Mouse (Mus musculus): ENCODE data around the gene Rapgef6.
"Not testable (repeated sequence)": the region's sequence is repeated elsewhere in the genome, so short reads cannot be mapped to it uniquely, and the experiment has no call there.

Gene Rapgef6

GRCm38 (mm10) chr11:54567959-54568358, 45.3 kb downstream of the Rapgef6 start:
- no peak for DNase-seq (ENCODE audit: low read depth, low spot score)

- DNase-seq (ENCODE audit: low read depth, low spot score) = no peak
Measured at GRCm38 (mm10) chr11:54574741-54575140, 52.1 kb downstream of the Rapgef6 start.

DNA sequence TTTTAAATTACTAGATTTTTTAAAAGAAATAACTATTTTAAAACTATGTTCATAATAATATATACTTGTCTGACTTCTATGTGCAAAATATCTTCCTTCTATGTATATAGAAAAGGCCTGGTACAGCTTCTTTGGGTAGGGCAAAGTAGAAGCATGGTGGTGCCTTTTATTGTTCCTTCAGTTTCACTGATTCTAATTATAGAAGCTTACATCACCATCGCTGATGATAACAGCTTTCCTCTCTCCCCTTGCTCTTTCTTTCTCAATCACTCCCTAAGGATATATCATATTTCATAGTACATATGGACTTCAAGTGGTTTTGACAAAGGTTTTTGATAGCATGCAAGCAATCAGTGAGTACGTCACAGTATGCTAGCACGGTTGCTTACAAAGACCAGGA, 69.9 kb downstream of the Rapgef6 start:
- no peak for DNase-seq (ENCODE audit: low read depth, low spot score)

DNA sequence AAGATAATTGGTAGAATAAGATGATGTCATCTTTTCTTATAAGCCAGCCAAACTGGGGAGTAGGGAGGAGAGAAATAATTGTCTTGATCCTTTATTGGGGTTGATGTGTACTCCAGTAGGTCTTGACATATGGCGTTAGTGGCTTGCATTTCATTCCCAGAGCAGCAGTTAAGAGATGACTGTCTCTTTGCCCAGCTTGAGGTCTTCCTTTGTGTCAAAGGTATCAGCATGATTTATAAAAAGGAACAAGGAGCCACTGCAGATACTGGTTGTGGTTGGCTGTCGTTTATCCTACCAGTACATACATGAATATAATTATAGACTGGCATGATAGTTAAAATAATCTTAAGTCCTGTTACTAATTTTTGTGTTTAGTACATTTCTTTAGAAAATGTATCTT, 71.4 kb downstream of the Rapgef6 start:
- no peak for DNase-seq (ENCODE audit: low read depth, low spot score)

GRCm38 (mm10) chr11:54595053-54595452, 72.4 kb downstream of the Rapgef6 start:
- no peak for DNase-seq (ENCODE audit: low read depth, low spot score)

DNA sequence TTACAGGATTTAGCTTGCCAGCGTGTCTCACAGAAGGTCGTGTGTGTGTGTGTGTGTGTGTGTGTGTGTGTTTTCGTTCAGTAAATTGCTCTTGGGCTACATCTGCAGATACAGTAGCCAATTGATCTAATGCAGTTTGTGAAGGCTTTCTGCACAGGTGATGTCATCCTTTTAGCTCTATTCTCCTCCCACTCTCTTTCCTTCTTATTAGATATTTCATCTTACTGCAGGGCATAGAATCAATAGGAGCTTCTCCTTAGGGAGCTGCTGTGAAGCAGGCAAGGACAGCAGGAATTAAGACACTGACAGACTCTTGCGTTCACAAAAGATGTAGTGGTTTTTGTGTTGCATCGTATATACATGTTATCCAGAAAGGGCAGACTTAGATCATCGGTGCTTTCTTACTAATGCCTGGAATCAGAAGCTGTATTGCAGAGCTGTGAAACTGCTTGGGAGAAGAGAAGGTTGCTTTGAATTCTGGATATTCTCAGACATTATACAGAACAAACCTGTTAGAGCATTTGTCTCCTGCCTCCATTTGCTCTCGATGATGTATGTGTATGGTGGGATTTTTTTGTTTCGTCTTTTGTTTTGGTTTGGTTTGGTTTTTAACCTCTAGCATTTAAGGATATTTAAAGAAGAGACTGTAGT, 73.4 kb downstream of the Rapgef6 start:
- DNase-seq (ENCODE audit: low read depth, low spot score) = no peak

DNA sequence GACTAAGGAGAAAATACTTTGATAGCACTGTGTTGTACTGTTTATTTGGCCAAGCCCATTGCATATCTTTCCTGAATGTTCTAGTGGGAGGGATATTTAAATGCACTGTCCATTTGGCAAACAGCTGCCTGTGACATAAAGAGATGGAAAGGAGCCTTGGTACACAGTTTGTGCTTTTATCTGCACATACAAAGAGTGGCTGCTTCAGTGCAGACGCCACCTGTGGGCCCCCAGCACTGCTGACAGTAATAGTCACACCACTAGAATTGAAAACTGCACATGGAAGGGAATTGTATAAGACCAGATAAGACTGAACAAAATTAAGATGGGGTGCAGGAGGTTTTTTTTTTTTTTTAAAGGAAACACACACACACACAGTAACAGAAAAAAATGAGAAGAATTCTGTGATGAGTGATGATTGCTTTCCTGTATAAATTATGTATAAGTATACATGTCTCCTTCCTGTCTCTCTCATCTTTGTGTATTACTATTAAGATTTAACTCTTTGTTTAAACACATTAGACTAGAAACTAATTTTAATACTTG, 75.3 kb downstream of the Rapgef6 start:
- no peak for DNase-seq (ENCODE audit: low read depth, low spot score)

DNA sequence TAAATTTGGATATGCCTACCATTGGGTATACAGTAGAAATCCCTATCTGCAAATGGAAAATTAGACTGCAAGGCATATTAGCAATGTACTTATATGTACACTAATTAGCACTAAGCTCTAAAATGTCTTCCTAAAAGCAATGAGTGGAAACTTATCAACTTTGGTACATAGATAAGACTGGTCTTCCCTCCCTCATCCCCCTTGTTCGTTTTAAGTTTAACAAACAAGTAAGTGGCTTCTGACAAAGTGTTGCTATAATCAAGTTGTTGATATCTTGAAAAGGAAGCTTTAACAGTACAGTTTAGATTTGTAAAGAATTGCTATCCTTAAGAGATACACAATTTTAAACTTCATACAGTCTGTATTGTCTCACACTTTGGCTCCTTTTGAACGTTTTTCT, 78.5 kb downstream of the Rapgef6 start:
- DNase-seq (ENCODE audit: low read depth, low spot score) = no peak

GRCm38 (mm10) chr11:54602764-54603163, 80.1 kb downstream of the Rapgef6 start:
- not testable (repeated sequence) for DNase-seq (ENCODE audit: low read depth, low spot score)

DNA sequence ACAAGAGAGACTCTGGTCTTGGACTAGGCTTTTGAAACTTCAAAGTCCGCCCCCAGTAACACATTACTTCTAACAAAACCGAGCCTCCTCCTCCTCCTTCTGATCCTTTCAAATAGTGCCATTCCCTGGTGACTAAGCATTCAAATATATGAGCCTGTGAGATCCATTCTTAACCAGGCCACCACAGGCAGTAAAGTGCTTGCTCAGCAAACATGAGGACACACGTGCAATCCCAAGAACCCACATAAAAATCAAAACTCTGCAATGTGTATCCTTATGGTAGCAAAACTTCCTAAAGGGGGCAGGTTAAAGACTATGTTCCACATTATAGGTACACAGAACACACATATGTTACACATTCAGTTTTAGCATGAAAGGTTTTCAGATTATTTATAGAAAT, 81.8 kb downstream of the Rapgef6 start:
- no peak for DNase-seq (ENCODE audit: low read depth, low spot score)

DNA sequence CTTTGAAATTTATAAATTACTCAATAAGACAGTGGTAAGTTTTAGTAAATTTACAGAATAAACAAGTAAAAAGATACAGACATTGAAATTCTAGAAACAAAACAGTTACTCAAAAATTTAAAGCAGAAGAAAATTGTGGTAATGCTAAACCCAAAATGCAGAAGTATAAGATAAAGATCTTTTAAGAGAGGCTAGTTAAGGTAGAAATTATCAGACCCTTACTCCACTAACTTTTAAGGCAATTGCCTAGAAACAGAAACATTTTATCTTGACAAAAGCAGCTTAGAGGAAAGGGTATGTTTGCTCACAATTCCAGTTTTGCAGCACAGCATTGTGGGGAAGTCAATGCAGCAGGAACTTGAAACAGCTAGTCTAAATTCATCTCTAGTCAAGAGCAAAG, 91.0 kb downstream of the Rapgef6 start:
- no peak for DNase-seq (ENCODE audit: low read depth, low spot score)

DNA sequence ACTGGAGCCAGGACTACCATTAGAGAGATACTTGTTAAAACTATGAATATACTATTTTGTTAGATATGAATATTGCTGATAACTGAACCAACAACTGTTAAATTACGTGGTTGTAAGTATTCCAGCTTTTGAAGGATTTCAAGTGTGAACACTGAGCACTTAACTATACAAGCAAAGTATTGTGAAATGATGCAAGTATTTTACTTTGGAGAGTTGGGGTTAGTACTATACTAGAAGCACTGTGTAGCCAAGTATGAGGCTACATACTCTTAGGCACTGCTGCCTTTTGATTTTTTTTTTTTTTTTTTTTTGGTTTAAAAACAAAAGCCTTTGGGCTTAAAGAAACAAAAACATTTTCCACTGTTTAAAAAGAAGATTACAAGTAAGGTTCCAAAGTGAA, 91.9 kb downstream of the Rapgef6 start:
- no peak for DNase-seq (ENCODE audit: low read depth, low spot score)

GRCm38 (mm10) chr11:54618841-54619240, 96.2 kb downstream of the Rapgef6 start:
- no peak for DNase-seq (ENCODE audit: low read depth, low spot score)

- DNase-seq (ENCODE audit: low read depth, low spot score) = no peak
Measured at GRCm38 (mm10) chr11:54621725-54622124, 99.1 kb downstream of the Rapgef6 start.

DNA sequence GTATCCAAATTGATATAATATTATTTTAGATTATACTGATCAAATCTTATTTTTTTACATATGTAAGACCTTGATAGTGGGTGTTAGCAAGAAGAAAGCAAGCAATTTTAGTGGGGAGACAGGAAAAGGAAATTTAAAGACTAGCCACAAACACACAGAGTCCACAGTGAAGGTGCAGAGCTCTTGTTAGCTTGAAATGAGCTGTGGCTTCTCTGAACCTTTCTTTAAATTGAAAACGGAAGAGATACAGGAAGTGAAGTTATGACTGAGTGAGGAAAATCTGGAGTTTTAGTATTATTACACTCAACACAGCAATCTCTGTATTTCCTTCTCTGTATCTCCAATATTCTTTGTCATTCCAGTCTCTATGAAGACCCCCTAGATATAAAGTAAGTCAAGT, 104.3 kb downstream of the Rapgef6 start:
- DNase-seq (ENCODE audit: low read depth, low spot score) = no peak

- DNase-seq (ENCODE audit: low read depth, low spot score) = no peak
Measured at GRCm38 (mm10) chr11:54646420-54646819, 123.8 kb downstream of the Rapgef6 start.

DNA sequence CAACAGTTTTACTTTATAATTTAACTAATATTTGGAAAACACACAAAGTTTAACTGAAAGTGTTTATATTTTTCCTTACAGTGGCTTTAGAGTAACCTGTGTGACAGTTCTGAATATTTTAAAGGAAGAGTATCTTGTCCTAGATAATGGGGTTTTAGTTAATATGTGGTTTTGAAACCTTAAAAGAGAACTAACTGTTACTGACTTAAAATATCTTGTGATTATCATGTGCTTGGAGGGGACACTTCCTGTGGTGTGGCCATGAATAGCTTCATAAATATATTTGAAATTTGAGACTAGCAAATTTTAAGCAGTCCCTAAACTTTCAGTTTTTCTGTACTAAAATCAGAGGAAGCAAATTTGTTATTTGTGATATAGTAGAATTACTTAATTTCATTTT, 125.9 kb downstream of the Rapgef6 start:
- no peak for DNase-seq (ENCODE audit: low read depth, low spot score)

- DNase-seq (ENCODE audit: low read depth, low spot score) = no peak
Measured at GRCm38 (mm10) chr11:54655420-54655819, 132.8 kb downstream of the Rapgef6 start.

DNA sequence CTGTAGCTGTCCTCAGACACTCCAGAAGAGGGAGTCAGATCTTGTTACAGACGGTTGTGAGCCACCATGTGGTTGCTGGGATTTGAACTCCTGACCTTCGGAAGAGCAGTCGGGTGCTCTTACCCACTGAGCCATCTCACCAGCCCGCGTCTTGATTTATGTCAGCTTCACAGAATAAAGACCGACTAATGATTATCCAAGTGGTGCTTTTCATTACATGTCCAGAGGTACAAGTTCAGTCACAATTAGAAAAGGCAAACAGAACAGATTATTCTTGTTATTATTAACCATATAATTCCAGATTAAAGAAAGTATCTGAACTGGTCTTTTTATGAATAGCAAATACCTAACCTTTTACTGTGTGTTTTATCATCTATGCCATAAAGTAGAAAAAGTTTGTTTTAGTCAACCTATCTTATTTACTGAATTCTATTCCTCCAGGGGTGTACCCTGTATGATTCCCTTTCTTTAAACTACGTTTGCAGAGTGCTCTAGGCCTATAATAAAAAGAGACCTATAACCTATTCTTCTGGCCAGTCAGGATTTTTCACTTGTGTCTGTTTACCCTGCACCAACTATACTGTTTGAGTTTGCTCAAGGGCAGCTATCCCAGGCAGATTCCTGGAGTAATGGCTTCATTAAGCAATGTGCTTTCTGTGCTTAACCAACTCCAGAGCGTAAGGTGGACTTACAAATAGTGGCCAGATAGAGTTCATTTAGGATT, 151.1 kb downstream of the Rapgef6 start:
- DNase-seq (ENCODE audit: low read depth, low spot score) = no peak

DNA sequence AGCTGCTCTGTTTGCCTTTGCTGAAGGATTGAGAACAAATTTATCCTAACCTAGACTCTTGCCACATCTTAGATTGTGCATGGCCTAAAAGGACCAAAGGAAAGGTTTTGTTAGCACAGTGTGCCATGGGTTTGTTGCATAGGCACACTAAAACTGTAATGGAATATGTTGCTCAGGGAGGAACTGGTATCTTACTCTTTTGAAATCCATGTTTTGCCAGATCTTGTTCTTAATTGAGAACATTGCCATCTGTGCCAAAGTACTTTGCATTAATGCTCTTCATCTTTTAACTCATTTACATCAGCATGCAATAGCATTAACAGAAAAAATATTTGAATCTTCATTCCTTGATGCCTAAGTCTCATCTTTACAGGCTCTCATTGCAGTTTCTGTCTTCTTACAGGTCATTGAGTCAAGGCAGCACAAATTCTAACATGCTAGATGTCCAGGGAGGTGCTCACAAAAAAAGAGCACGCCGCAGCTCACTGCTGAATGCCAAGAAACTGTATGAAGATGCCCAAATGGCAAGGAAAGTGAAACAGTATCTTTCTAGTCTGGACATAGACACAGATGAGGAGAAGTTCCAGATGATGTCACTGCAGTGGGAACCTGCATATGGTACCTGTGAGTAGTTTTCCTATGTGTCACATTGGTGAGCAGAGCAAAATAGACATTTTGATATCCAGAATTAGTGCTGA, 153.3 kb downstream of the Rapgef6 start:
- DNase-seq (ENCODE audit: low read depth, low spot score) = no peak

GRCm38 (mm10) chr11:54679141-54679540, 156.5 kb downstream of the Rapgef6 start:
- no peak for DNase-seq (ENCODE audit: low read depth, low spot score)

DNA sequence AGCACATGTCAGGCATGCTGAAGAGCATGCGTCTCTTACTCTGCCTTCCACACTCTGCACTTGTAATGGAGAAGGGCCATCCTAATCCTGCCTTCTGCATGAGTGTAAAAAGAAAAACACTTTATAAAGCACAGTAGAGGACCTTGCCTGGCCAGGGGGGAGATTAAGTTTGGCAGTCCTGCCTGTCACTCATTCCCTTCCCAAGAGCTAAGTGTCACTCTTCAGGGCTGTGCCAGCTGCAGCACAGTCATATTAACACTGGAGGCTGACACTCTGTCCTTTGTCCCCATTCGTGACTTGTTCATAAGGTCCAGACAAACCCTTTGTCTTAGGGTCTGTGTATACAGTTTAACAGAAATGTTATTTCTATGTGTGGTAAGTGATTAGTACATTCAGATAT, 162.2 kb downstream of the Rapgef6 start:
- DNase-seq (ENCODE audit: low read depth, low spot score) = no peak

DNA sequence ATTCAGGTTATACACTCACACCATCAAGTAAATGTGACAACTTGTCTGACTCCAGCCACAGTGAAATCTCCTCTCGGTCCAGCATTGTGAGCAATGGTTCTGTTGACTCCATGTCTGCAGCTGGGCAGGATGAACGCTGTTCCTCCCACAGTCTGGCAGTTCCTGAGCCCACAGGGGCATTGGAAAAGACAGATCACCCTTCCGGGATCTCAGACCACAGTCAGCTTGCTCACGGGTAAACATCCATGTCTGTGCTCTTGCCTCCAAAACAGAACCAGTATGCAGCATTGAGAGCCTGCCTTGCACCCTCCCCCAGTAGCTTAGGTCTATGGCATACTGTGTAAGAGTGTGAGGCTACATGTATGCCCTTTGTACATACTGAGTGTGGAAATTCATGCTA, 167.5 kb downstream of the Rapgef6 start:
- DNase-seq (ENCODE audit: low read depth, low spot score) = no peak

Data from skeletal muscle tissue, adult 2 months (tissue).